Mouse (Mus musculus): ENCODE results near the gene Zfp92. TPM values are rescaled to one million over a fixed set of nuclear protein-coding genes. Genes with fewer than 3 reads are reported as not detected.
"Not testable (repeated sequence)": the region's sequence is repeated elsewhere in the genome, so short reads cannot be mapped to it uniquely, and the experiment has no call there.

The Zfp92 gene
- polyA plus RNA-seq (2015; fragmentation: Nextera tagmentation; extraction: Ambion mirVana) = 0.63 and 0.80 TPM in 2 replicates

DNA sequence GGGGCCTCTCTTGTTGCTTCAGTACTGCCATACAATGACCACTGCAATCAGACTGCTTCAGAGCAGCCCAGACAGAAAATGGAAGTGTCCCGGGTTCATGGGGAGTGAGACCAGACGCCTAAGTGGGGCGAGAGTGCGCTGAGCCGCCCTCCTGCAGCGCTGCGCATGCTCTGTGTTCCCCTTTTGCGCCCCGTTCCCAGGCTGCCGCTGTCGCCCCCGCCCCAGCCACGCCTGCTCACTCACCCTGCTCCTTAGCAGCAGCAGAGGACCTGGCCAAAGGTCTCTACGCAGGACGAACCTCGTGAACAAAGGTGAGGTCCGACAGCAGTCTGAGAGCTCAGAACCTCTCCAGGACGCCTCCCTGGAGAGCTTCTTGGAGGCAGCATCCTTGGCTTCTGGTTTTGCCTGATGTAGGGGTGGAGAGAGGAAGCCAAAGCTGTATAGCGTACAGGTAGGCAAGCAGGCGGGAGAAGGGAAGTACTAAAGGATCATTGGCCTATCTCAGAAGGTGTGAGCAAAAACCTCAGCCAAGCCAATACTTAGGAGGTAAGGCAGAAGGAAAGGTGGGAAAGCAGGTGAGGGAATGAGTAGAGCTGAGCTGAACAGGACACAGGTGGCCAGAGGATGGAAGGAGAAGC lies at the start of gene Zfp92:
Gene Zfp92 (plus strand): TSS at position 217 of the 638 bp plus-strand sequence.
- Histone ChIP-seq H3K27me3 (no peaks in the 10 kb centered on the region), H3K4me3 (replicated peaks) (peak within 1 kb of the TSS; percentile 34), H3K9me3 (no peaks in the 10 kb centered on the region), H3K4me2 (replicated peaks) (peak within 1 kb of the TSS; percentile 52), H3K4me1 (replicated peaks) (no peaks in the 10 kb centered on the region), H3K27ac (no peak within 1 kb of the TSS), H3K9ac (replicated peaks) (no peak within 1 kb of the TSS), H3K36me3 (no peaks in the 10 kb centered on the region)
- ATAC-seq = no peak
- 17% methylated on average over 20 of the region's 20 CpGs for WGBS

DNA sequence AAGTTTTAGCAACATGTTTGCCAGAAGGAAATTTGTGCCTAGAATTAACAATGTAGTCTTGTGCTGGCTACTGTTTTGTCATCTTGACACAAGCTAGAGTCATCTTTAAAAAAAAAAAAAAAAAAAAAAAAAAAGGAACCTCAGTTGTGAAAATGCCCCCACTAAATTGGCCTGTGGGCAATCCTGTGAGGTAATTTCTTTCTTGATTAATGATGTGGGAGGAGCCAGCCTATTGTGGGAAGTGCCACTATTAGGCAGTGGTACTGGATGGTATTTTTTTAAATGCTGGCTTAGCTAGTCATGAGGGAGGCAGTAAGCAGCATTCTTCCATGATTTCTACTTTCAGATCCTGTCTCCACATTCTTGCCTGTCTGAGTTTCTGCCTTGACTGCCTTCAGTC lies 47.6 kb upstream of the Zfp92 start:
- H3K4me2 ChIP-seq (replicated peaks) = no peak overlapping the region
- no peaks in the 10 kb centered on the region for H3K27me3 ChIP-seq
- no peak overlapping the region for H3K4me3 ChIP-seq (replicated peaks)
- no peaks in the 10 kb centered on the region for H3K4me1 ChIP-seq (replicated peaks)
- no peak overlapping the region for H3K9ac ChIP-seq (replicated peaks)
- H3K9me3 ChIP-seq = no peaks in the 10 kb centered on the region
- no peak overlapping the region for H3K27ac ChIP-seq
- no peaks in the 10 kb centered on the region for H3K36me3 ChIP-seq
- ATAC-seq = no peak

DNA sequence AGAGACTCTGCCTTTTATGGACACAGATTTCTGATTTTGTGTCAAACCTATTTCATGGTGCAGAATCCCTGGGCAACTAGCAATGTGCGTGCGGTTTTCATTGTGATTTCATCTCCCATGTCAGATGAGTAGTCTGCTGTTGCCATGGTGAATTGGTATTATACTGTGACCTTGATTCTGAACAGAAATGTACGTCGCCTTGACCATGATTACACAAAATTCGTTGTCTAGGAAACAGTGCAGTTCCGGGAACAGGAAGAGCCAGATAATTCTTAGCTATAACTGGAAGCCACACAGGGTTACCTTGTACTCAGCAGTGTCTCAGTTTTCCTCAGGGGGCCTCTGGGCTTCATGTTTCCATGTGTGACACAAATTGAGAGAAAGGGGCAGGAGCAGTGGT lies 26.5 kb upstream of the Zfp92 start:
- Histone ChIP-seq H3K9me3 (no peaks in the 10 kb centered on the region), H3K4me2 (replicated peaks) (no peak overlapping the region), H3K4me1 (replicated peaks) (no peaks in the 10 kb centered on the region), H3K27me3 (no peaks in the 10 kb centered on the region), H3K4me3 (replicated peaks) (no peak overlapping the region), H3K27ac (peak overlapping the region; percentile 74), H3K36me3 (no peaks in the 10 kb centered on the region), H3K9ac (replicated peaks) (no peak overlapping the region)
- 45% methylated on average over 6 of the region's 6 CpGs for WGBS
- ATAC-seq = peak; percentile 90

DNA sequence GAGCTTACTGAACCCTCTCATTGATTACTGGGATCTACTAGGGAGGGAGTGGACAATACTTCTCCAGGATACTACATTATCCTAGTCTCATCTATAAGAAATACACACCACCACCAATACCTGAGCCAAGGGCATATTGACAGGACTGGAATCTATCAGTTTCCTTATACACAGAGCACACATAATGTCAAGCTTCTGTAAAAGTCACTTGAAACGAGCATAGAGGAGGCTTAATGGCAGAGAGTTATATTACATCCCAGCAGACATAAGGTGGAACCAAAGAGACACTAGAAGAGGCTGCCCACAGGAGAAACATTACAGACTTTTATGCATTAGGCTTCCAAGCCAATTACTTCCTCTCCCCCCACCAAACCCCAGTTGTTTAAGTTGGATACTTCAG lies 26.0 kb upstream of the Zfp92 start:
- H3K4me2 ChIP-seq (replicated peaks) = no peak overlapping the region

DNA sequence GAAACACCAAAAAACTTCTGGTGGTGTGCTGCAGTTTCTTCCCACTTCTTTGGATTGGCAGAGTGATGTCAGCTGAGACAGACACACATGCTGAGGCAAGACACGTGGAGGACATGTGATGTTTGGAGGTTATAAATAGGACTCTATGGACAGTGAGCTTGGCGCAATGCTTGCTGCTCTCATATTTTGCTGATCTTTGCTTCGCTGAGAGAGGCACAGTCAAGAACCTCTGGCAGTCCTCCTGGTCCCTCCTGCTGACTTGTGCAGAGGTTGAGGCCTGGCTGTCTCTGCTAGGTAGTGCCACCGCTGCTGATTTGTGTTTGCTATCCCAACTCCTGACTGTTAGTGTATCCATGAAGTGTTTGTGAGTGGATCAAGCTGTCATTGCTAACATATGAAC lies 19.4 kb upstream of the Zfp92 start:
- Histone ChIP-seq H3K4me1 (replicated peaks) (no peaks in the 10 kb centered on the region), H3K27ac (no peak overlapping the region), H3K9me3 (no peaks in the 10 kb centered on the region), H3K4me2 (replicated peaks) (no peak overlapping the region), H3K9ac (replicated peaks) (no peak overlapping the region), H3K27me3 (no peaks in the 10 kb centered on the region), H3K36me3 (no peaks in the 10 kb centered on the region), H3K4me3 (replicated peaks) (no peak overlapping the region)
- 86% methylated on average over 4 of the region's 4 CpGs for WGBS
- ATAC-seq = no peak

More for the DNA sequence above, 26.0 kb upstream of the Zfp92 start:
- Histone ChIP-seq H3K27ac (peak overlapping the region; percentile 74), H3K4me1 (replicated peaks) (no peaks in the 10 kb centered on the region), H3K9ac (replicated peaks) (no peak overlapping the region), H3K4me3 (replicated peaks) (no peak overlapping the region), H3K9me3 (no peaks in the 10 kb centered on the region), H3K27me3 (no peaks in the 10 kb centered on the region), H3K36me3 (no peaks in the 10 kb centered on the region)
- 36% methylated on average over 1 of the region's 1 CpGs for WGBS
- ATAC-seq = peak; percentile 14; the same call in 1 of the 2 replicates

DNA sequence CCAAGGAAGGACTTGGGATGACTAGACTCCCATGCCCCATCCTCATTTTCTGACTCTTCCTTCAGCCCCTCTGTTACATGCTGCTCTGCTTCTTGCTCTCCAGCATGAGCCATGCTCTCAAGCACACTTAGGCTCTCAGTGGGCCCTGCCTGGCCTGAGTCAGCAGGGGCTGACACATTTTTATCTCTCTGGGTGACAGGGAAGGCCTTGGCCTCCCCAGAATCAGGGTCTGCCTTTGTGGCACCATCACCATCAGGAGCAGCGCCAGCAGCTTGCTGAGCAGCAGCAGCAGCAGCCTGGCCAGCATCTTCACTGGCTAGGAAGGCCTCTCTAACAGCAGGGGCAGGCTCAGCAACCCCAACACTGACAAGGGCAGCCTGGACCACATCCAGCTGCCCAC lies 14.4 kb upstream of the Zfp92 start:
- H3K27me3 ChIP-seq = no peaks in the 10 kb centered on the region
- H3K4me1 ChIP-seq (replicated peaks) = no peaks in the 10 kb centered on the region
- no peak overlapping the region for H3K4me3 ChIP-seq (replicated peaks)
- H3K4me2 ChIP-seq (replicated peaks) = no peak overlapping the region
- no peaks in the 10 kb centered on the region for H3K36me3 ChIP-seq
- no peak overlapping the region for H3K9ac ChIP-seq (replicated peaks)
- H3K27ac ChIP-seq = no peak overlapping the region
- no peak for ATAC-seq
- no peaks in the 10 kb centered on the region for H3K9me3 ChIP-seq
- WGBS = 100% methylated on average over 1 of the region's 1 CpGs

DNA sequence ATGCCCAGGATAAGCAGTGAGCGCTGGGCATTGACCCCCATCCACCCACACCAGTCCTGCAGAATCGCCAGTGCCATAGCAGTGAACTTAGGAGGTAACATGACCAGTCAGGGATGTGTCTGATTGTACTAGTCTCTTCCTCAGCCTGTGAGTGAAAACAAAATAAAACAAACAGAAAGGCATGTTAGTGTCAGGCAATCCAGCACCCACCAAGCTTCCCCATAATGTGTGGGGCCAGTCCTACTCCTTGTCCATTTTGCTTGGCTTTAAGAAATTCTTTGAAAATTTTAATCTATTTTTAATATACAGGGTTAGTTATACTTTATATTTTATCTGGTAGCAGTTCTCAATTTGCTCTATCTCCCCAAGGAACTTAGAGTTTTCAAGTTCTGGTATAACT lies 12.3 kb upstream of the Zfp92 start, which contains the start of gene Gm18336:
Gene Gm18336 (minus strand): TSS at position 101 of the 400 bp plus-strand sequence.
- not testable (repeated sequence) for H3K27ac ChIP-seq; H3K4me2 ChIP-seq (replicated peaks); H3K36me3 ChIP-seq; H3K9ac ChIP-seq (replicated peaks); H3K27me3 ChIP-seq; H3K4me3 ChIP-seq (replicated peaks); H3K4me1 ChIP-seq (replicated peaks); ATAC-seq; H3K9me3 ChIP-seq
- WGBS = 78% methylated on average over 2 of the region's 2 CpGs

DNA sequence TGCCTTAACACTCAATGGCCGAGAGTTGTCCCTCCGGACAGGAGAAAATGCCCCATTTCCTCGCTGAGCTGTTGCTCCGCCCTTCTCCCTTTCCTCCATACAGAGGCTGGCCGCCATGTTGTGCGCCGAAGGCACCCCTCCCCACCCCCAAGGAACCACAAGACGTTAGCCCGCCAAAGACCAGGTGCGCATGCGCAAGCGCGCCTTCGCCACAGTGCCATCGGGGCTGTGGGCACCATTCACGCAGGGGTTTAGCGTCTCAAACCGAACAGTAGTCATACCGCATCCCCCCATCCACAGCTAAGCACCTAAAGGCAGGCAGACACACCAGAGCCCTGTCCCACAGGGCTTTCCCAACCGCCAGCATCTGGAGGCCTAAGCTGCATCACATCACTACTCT lies 9.9 kb upstream of the Zfp92 start:
- Histone ChIP-seq H3K27me3 (no peaks in the 10 kb centered on the region), H3K4me2 (replicated peaks) (no peak overlapping the region), H3K27ac (no peak overlapping the region), H3K36me3 (no peaks in the 10 kb centered on the region), H3K4me1 (replicated peaks) (no peaks in the 10 kb centered on the region), H3K9ac (replicated peaks) (no peak overlapping the region), H3K4me3 (replicated peaks) (no peak overlapping the region), H3K9me3 (no peaks in the 10 kb centered on the region)
- ATAC-seq = no peak
- 91% methylated on average over 20 of the region's 20 CpGs for WGBS

DNA sequence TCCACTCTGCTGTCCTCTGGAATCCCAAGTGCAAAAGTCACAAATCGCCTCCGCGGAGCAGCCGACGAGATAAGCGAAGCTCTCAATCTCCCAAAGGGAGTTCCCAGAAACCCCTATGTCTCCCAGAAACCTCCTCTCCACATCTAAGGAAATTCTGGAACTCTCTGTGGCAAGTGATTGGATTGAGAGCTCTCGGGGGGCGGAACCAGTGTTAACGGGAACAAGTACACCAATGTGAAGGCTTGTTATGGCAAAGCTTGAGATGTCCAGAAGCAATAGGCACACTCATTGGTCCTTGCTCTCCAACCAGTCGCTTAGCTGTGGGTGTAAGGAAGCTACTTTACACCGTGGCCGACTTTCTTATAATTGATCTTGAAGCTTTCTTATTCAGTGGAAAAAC lies 9.3 kb upstream of the Zfp92 start:
- no peaks in the 10 kb centered on the region for H3K9me3 ChIP-seq
- no peaks in the 10 kb centered on the region for H3K4me1 ChIP-seq (replicated peaks)
- 94% methylated on average over 12 of the region's 12 CpGs for WGBS
- no peak for ATAC-seq
- H3K4me3 ChIP-seq (replicated peaks) = no peak overlapping the region
- H3K27ac ChIP-seq = no peak overlapping the region
- H3K4me2 ChIP-seq (replicated peaks) = no peak overlapping the region
- no peak overlapping the region for H3K9ac ChIP-seq (replicated peaks)
- H3K36me3 ChIP-seq = no peaks in the 10 kb centered on the region
- H3K27me3 ChIP-seq = no peaks in the 10 kb centered on the region

DNA sequence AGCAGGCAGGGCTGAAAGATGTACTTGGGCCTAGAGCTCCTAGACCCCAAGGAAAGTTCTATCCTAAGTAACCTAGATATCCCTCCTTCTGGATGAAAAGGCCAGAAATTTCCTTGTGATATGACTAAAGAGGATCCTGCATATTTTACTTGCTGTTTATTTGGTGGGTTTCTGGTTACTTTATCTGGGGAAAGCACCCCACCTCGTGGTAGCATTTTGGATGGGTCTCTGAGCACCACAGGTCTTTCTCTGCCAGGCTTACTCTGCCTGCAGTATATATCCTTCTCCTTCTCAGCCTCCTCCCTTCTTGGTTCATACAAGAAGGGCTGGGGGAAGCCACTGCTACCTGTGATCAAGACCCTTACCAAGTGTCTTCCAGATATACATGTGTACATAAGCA lies 1.9 kb downstream of the Zfp92 start:
- no peak for ATAC-seq
- no peak overlapping the region for H3K27ac ChIP-seq
- no peaks in the 10 kb centered on the region for H3K9me3 ChIP-seq
- H3K4me3 ChIP-seq (replicated peaks) = no peak overlapping the region
- no peak overlapping the region for H3K9ac ChIP-seq (replicated peaks)
- no peaks in the 10 kb centered on the region for H3K36me3 ChIP-seq
- no peak overlapping the region for H3K4me2 ChIP-seq (replicated peaks)
- WGBS = 45% methylated on average over 1 of the region's 1 CpGs
- H3K27me3 ChIP-seq = no peaks in the 10 kb centered on the region
- H3K4me1 ChIP-seq (replicated peaks) = no peaks in the 10 kb centered on the region

DNA sequence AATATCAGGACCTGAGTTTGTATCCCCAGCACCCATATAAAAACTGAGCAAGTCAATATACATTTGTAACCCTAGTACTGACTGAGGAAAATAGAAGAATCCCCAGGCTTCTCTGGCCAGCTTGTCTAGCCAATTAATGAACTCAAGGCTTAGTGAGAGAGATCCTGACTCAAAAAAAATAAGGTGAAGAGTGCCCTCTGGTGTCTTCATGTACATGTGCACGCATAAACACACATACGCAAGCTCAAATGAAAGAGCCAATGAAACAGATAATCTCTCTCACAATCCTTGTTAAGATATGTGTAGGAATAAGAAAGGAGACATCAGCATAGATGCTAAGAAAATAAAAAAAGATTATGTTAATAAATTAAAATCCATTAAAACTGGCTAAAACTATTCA lies 19.1 kb downstream of the Zfp92 start:
- ATAC-seq = no peak
- Histone ChIP-seq H3K4me3 (replicated peaks) (no peak overlapping the region), H3K9ac (replicated peaks) (no peak overlapping the region), H3K27me3 (no peaks in the 10 kb centered on the region), H3K36me3 (no peaks in the 10 kb centered on the region), H3K4me1 (replicated peaks) (no peaks in the 10 kb centered on the region), H3K9me3 (no peaks in the 10 kb centered on the region), H3K27ac (no peak overlapping the region), H3K4me2 (replicated peaks) (no peak overlapping the region)
- 73% methylated on average over 2 of the region's 2 CpGs for WGBS

DNA sequence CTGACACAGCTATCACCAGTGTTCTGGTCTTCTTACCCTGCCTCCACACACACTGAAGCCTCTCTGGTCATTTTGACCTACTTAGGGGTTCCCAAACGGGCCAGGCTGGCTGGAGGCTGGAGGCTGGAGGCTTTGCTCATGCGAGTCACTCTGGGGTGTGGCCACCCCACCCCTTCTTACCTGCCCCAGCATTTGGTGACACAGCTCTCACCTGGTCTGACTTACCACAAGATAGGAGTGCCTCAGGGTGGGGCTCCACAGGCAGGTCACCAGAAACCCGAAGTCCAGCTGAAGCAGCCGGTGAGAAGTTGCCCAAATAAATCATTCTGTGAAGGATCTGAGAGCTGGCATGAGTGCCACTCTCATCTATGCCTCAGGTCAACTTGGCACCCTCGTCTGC lies 22.0 kb downstream of the Zfp92 start:
- no peak for ATAC-seq
- H3K27ac ChIP-seq = no peak overlapping the region
- H3K4me2 ChIP-seq (replicated peaks) = no peak overlapping the region

DNA sequence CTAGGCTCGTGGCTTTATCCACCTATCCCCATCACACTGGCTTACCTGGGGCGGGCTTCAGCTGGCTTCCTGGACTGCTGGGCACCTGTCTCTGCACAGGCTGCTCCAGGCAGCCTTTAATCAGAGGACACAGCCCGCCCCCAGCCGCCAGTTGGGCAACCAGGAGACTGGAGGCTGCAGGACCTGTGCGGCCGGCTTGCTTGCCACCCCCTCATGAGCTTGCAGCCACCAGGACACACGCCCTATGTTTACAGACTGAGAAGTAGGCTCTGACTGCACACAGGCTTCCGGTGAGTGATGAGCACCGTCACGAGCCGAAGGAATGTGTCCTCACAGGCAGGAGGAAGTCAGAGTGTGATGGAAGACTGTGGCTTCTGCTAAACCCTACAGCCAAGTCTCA lies 24.4 kb downstream of the Zfp92 start, which contains the start of gene Trex2:
Gene Trex2 (minus strand): TSS at position 93 of the 400 bp plus-strand sequence.
- Histone ChIP-seq H3K27me3 (no peaks in the 10 kb centered on the region), H3K9ac (replicated peaks) (no peak within 1 kb of the TSS), H3K4me3 (replicated peaks) (no peak within 1 kb of the TSS), H3K4me2 (replicated peaks) (no peak within 1 kb of the TSS), H3K36me3 (peaks cover 6% of the 10 kb centered on the region), H3K9me3 (no peaks in the 10 kb centered on the region), H3K27ac (no peak within 1 kb of the TSS), H3K4me1 (replicated peaks) (no peaks in the 10 kb centered on the region)
- 89% methylated on average over 11 of the region's 11 CpGs for WGBS
- no peak for ATAC-seq

More for the DNA sequence above, 22.0 kb downstream of the Zfp92 start:
- H3K36me3 ChIP-seq = peaks cover 6% of the 10 kb centered on the region
- H3K27me3 ChIP-seq = no peaks in the 10 kb centered on the region
- no peaks in the 10 kb centered on the region for H3K4me1 ChIP-seq (replicated peaks)
- H3K9ac ChIP-seq (replicated peaks) = no peak overlapping the region
- no peaks in the 10 kb centered on the region for H3K9me3 ChIP-seq
- WGBS = 77% methylated on average over 5 of the region's 5 CpGs
- H3K4me3 ChIP-seq (replicated peaks) = no peak overlapping the region

All from midbrain, embryonic 13.5 days (tissue).